Mouse (Mus musculus) kidney, adult 9 months (tissue): ENCODE data around the gene Arvcf.

ENCODE experiments used
- DNase-seq: peaks from one replicate; pipeline ENCODE4 v3.0.0; 2022

Gene Arvcf

GRCm38 (mm10) chr16:18347931-18348600 is at the start of gene Arvcf, which contains the start of gene Tango2:
Gene Arvcf, plus strand, starts transcription at chr16:18348182.
Gene Tango2, minus strand, starts transcription at chr16:18348103.
- peak; percentile 97 for DNase-seq

- no peak for DNase-seq
Observed at GRCm38 (mm10) chr16:18308159-18308558, 39.8 kb upstream of the Arvcf start.

GRCm38 (mm10) chr16:18318992-18319391 is 29.0 kb upstream of the Arvcf start:
- no peak for DNase-seq

- no peak for DNase-seq
Observed at GRCm38 (mm10) chr16:18321443-18321842, 26.5 kb upstream of the Arvcf start.

- DNase-seq, result no peak
Observed at GRCm38 (mm10) chr16:18323460-18323859, 24.5 kb upstream of the Arvcf start.

GRCm38 (mm10) chr16:18324031-18324430 is 24.0 kb upstream of the Arvcf start:
- DNase-seq, result no peak

- DNase-seq, result no peak
Observed at GRCm38 (mm10) chr16:18325741-18326140, 22.2 kb upstream of the Arvcf start.

GRCm38 (mm10) chr16:18327936-18328335 is 20.0 kb upstream of the Arvcf start:
- peak; percentile 66 for DNase-seq

GRCm38 (mm10) chr16:18328524-18328923 is 19.5 kb upstream of the Arvcf start:
- DNase-seq, result no peak

- DNase-seq, result peak; percentile 51
Observed at GRCm38 (mm10) chr16:18333976-18334375, 14.0 kb upstream of the Arvcf start.

- DNase-seq, result no peak
Observed at GRCm38 (mm10) chr16:18335981-18336380, 12.0 kb upstream of the Arvcf start.

- no peak for DNase-seq
Observed at GRCm38 (mm10) chr16:18337261-18337660, 10.7 kb upstream of the Arvcf start.

GRCm38 (mm10) chr16:18339866-18340265 is 8.1 kb upstream of the Arvcf start:
- DNase-seq, result no peak

- peak; percentile 59 for DNase-seq
Observed at GRCm38 (mm10) chr16:18341605-18342004, 6.4 kb upstream of the Arvcf start.

GRCm38 (mm10) chr16:18342076-18342475 is 5.9 kb upstream of the Arvcf start:
- peak; percentile 68 for DNase-seq

GRCm38 (mm10) chr16:18342650-18343570 is 5.1 kb upstream of the Arvcf start:
- peak; percentile 47 for DNase-seq

GRCm38 (mm10) chr16:18343778-18344177 is 4.2 kb upstream of the Arvcf start:
- peak; percentile 97 for DNase-seq

- DNase-seq, result peak; percentile 96
Observed at GRCm38 (mm10) chr16:18345243-18345642, 2.7 kb upstream of the Arvcf start.

- DNase-seq, result no peak
Observed at GRCm38 (mm10) chr16:18348601-18349175, 706 bp downstream of the Arvcf start.

- DNase-seq, result no peak
Observed at GRCm38 (mm10) chr16:18349761-18350325, 1.9 kb downstream of the Arvcf start.

GRCm38 (mm10) chr16:18351313-18352055 is 3.5 kb downstream of the Arvcf start:
- DNase-seq, result peak; percentile 77

- no peak for DNase-seq
Observed at GRCm38 (mm10) chr16:18353106-18353505, 5.1 kb downstream of the Arvcf start.
